Mouse (Mus musculus): ENCODE data around the gene Rps27rt. TPM values are rescaled to one million over a fixed set of nuclear protein-coding genes. Genes with fewer than 3 reads are reported as not detected.
"Not testable (repeated sequence)": the region's sequence is repeated elsewhere in the genome, so short reads cannot be mapped to it uniquely, and the experiment has no call there.

Rps27rt gene
- polyA plus RNA-seq, 1 experiment from 2014 or later: 405 TPM

GRCm38 (mm10) chr9:114978281-114979111 is 4.0 kb downstream of the Rps27rt start, which contains the start of gene Osbpl10:
Gene Osbpl10, plus strand, starts transcription at chr9:114978569.
- no peaks in the 10 kb centered on the region for H3K36me3 ChIP-seq (replicated peaks; ENCODE audit: control insufficient read depth, insufficient read depth, low read depth, low read length)
- WGBS: under 1% methylated on average over 57 of the region's 86 CpGs
- 0 out of 2 replicates have a peak within 1 kb of the TSS, but pooled peaks have one; percentile 35 for H3K27ac ChIP-seq (replicated peaks; ENCODE audit: low read depth, low read length)
- H3K4me1 ChIP-seq (ENCODE audit: control insufficient read depth, insufficient read depth, low read length): no peaks in the 10 kb centered on the region
- H3K27me3 ChIP-seq (ENCODE audit: control insufficient read depth, insufficient read depth, low read length): peaks cover 2% of the 10 kb centered on the region; the same call in 1 of the 2 replicates
- H3K4me2 ChIP-seq (ENCODE audit: low read depth, low read length): peak within 1 kb of the TSS; percentile 94
- H3K9me3 ChIP-seq (replicated peaks; ENCODE audit: control insufficient read depth, low read length): no peaks in the 10 kb centered on the region
- H3K9ac ChIP-seq (replicated peaks; ENCODE audit: low read length): peak within 1 kb of the TSS; percentile 79
- ATAC-seq (replicated peaks; ENCODE audit: insufficient number of reproducible peaks, low FRiP score, low TSS enrichment, low read depth) (peak; percentile 83), DNase-seq (ENCODE audit: low spot score) (peak; percentile 80)
- peak within 1 kb of the TSS; percentile 78 for H3K4me3 ChIP-seq (ENCODE audit: low read depth, low read length)

DNA sequence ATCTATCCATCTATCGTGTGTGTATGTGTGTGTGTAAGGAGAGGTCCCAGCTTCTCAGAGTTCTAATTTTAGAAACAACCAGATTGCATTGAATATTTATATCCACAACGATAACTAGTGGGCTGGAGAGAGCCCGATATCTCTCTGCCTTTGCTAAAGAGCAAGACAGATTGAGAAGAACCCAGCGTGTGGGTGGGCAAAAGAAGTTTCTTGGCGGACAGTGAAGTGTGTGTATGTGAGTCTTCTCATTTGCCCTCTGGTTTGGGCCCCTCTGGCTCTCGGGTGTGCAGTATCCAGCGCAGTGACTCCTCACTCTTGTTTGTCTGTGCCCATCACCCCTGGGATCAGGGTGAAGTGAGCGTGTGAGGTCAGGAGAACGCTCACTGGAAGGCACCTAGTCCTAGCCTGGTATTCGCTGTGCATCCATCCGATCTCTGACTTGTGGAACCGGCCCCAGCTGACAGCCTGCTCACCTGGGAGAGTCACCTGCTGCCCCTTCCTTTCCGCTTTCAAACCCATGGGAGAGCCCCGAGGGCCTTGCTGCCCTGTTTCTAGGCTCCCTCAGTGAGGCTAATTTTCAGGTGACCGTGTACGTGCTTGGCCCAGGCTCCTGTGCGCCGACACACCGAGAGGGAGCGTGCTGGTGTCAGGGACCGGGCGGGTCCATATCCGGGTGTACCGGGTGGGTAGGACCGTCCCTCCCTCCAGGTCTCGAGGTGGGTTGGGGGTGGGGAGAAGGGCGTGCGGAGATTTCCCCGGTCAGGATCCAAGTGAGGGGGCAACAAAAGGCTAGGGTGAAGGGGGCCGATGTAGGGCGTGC is 4.9 kb downstream of the Rps27rt start:
- Histone ChIP-seq H3K4me1 (ENCODE audit: control insufficient read depth, insufficient read depth, low read length) (no peaks in the 10 kb centered on the region), H3K4me3 (ENCODE audit: low read depth, low read length) (peak overlapping the region; percentile 78), H3K9ac (replicated peaks; ENCODE audit: low read length) (peak overlapping the region; percentile 79), H3K9me3 (replicated peaks; ENCODE audit: control insufficient read depth, low read length) (no peaks in the 10 kb centered on the region), H3K36me3 (replicated peaks; ENCODE audit: control insufficient read depth, insufficient read depth, low read depth, low read length) (no peaks in the 10 kb centered on the region), H3K27ac (replicated peaks; ENCODE audit: low read depth, low read length) (no peak overlapping the region), H3K4me2 (ENCODE audit: low read depth, low read length) (peak overlapping the region; percentile 94), H3K27me3 (ENCODE audit: control insufficient read depth, insufficient read depth, low read length) (peaks cover 2% of the 10 kb centered on the region; the same call in 1 of the 2 replicates)
- 7% methylated on average over 31 of the region's 31 CpGs for WGBS
- DNase-seq (ENCODE audit: low spot score): no peak
- peak; percentile 68; the same call in 1 of the 2 replicates for ATAC-seq (replicated peaks; ENCODE audit: insufficient number of reproducible peaks, low FRiP score, low TSS enrichment, low read depth)

- 84% methylated on average over 7 of the region's 7 CpGs for WGBS
- not testable (repeated sequence) for H3K27me3 ChIP-seq (ENCODE audit: control insufficient read depth, insufficient read depth, low read length); H3K4me3 ChIP-seq (ENCODE audit: low read depth, low read length); H3K9ac ChIP-seq (replicated peaks; ENCODE audit: low read length); H3K4me2 ChIP-seq (ENCODE audit: low read depth, low read length); DNase-seq (ENCODE audit: low spot score); ATAC-seq (replicated peaks; ENCODE audit: insufficient number of reproducible peaks, low FRiP score, low TSS enrichment, low read depth); H3K36me3 ChIP-seq (replicated peaks; ENCODE audit: control insufficient read depth, insufficient read depth, low read depth, low read length); H3K4me1 ChIP-seq (ENCODE audit: control insufficient read depth, insufficient read depth, low read length); H3K27ac ChIP-seq (replicated peaks; ENCODE audit: low read depth, low read length); H3K9me3 ChIP-seq (replicated peaks; ENCODE audit: control insufficient read depth, low read length)
Measured at GRCm38 (mm10) chr9:114966286-114966685, 16.3 kb downstream of the Rps27rt start.

DNA sequence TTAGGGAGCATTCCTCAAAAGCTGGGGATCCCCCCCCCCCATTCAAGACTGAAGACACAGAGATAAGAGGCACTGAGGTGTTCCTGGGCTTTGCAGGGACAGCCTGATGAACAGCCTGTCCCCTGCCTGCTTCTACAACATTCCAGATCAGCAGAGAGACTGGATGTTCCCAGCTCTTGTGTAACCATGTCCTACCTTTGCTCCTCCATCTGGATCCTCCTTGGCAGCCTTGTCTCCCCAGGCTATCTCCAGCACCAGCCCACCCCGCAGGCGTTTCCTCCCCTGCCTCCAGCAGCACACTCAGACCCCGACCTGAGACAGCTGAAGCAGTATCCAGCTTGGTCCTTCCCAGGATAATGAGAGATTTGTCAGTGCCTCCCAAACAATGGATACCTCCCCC is 18.4 kb downstream of the Rps27rt start:
- WGBS: 66% methylated on average over 3 of the region's 3 CpGs
- Histone ChIP-seq H3K4me3 (ENCODE audit: low read depth, low read length) (no peak overlapping the region), H3K9ac (replicated peaks; ENCODE audit: low read length) (no peak overlapping the region), H3K27ac (replicated peaks; ENCODE audit: low read depth, low read length) (no peak overlapping the region), H3K36me3 (replicated peaks; ENCODE audit: control insufficient read depth, insufficient read depth, low read depth, low read length) (no peaks in the 10 kb centered on the region), H3K4me1 (ENCODE audit: control insufficient read depth, insufficient read depth, low read length) (no peaks in the 10 kb centered on the region), H3K27me3 (ENCODE audit: control insufficient read depth, insufficient read depth, low read length) (no peaks in the 10 kb centered on the region), H3K4me2 (ENCODE audit: low read depth, low read length) (no peak overlapping the region), H3K9me3 (replicated peaks; ENCODE audit: control insufficient read depth, low read length) (no peaks in the 10 kb centered on the region)
- no peak for DNase-seq (ENCODE audit: low spot score)
- no peak for ATAC-seq (replicated peaks; ENCODE audit: insufficient number of reproducible peaks, low FRiP score, low TSS enrichment, low read depth)

GRCm38 (mm10) chr9:114960844-114961243 is 21.7 kb downstream of the Rps27rt start:
- Histone ChIP-seq H3K4me2 (ENCODE audit: low read depth, low read length) (no peak overlapping the region), H3K9ac (replicated peaks; ENCODE audit: low read length) (no peak overlapping the region), H3K36me3 (replicated peaks; ENCODE audit: control insufficient read depth, insufficient read depth, low read depth, low read length) (no peaks in the 10 kb centered on the region), H3K27me3 (ENCODE audit: control insufficient read depth, insufficient read depth, low read length) (no peaks in the 10 kb centered on the region), H3K27ac (replicated peaks; ENCODE audit: low read depth, low read length) (no peak overlapping the region), H3K9me3 (replicated peaks; ENCODE audit: control insufficient read depth, low read length) (no peaks in the 10 kb centered on the region), H3K4me3 (ENCODE audit: low read depth, low read length) (no peak overlapping the region), H3K4me1 (ENCODE audit: control insufficient read depth, insufficient read depth, low read length) (no peaks in the 10 kb centered on the region)
- 82% methylated on average over 6 of the region's 6 CpGs for WGBS
- no peak for ATAC-seq (replicated peaks; ENCODE audit: insufficient number of reproducible peaks, low FRiP score, low TSS enrichment, low read depth)
- no peak for DNase-seq (ENCODE audit: low spot score)

- Histone ChIP-seq H3K4me3 (ENCODE audit: low read depth, low read length) (no peak overlapping the region), H3K9me3 (replicated peaks; ENCODE audit: control insufficient read depth, low read length) (no peaks in the 10 kb centered on the region), H3K4me2 (ENCODE audit: low read depth, low read length) (no peak overlapping the region), H3K9ac (replicated peaks; ENCODE audit: low read length) (no peak overlapping the region), H3K27me3 (ENCODE audit: control insufficient read depth, insufficient read depth, low read length) (no peaks in the 10 kb centered on the region), H3K27ac (replicated peaks; ENCODE audit: low read depth, low read length) (no peak overlapping the region), H3K4me1 (ENCODE audit: control insufficient read depth, insufficient read depth, low read length) (no peaks in the 10 kb centered on the region), H3K36me3 (replicated peaks; ENCODE audit: control insufficient read depth, insufficient read depth, low read depth, low read length) (no peaks in the 10 kb centered on the region)
- DNase-seq (ENCODE audit: low spot score): no peak
- ATAC-seq (replicated peaks; ENCODE audit: insufficient number of reproducible peaks, low FRiP score, low TSS enrichment, low read depth): no peak
- WGBS: 73% methylated on average over 4 of the region's 4 CpGs
Measured at GRCm38 (mm10) chr9:114960043-114960789, 22.3 kb downstream of the Rps27rt start.

DNA sequence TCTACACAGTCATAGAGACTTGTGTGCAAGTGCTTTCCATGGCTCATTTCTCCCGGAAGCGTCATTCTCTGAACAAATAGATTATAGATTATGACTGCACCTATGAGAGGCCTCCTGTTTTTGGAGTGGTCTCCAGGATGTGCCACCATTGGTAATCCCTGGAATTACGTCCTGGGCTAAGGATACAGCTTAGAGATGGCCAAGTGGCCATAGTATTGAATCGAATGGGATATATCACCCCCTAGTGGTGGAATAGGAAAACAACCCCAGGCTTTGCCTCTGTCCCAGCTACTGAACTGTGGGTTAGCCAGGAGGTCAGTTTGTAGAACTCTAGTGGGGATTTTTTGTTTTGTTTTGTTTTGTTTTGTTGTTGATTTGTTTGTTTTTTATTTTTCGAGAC is 25.6 kb downstream of the Rps27rt start:
- 39% methylated on average over 5 of the region's 5 CpGs for WGBS
- peak; percentile 80 for DNase-seq (ENCODE audit: low spot score)
- Histone ChIP-seq H3K4me3 (ENCODE audit: low read depth, low read length) (no peak overlapping the region), H3K4me2 (ENCODE audit: low read depth, low read length) (no peak overlapping the region), H3K4me1 (ENCODE audit: control insufficient read depth, insufficient read depth, low read length) (no peaks in the 10 kb centered on the region), H3K36me3 (replicated peaks; ENCODE audit: control insufficient read depth, insufficient read depth, low read depth, low read length) (no peaks in the 10 kb centered on the region), H3K27ac (replicated peaks; ENCODE audit: low read depth, low read length) (no peak overlapping the region), H3K9me3 (replicated peaks; ENCODE audit: control insufficient read depth, low read length) (no peaks in the 10 kb centered on the region), H3K27me3 (ENCODE audit: control insufficient read depth, insufficient read depth, low read length) (no peaks in the 10 kb centered on the region), H3K9ac (replicated peaks; ENCODE audit: low read length) (no peak overlapping the region)
- ATAC-seq (replicated peaks; ENCODE audit: insufficient number of reproducible peaks, low FRiP score, low TSS enrichment, low read depth): no peak

Data from embryonic facial prominence, embryonic 11.5 days (tissue).